9 mouse cellular contexts compared by ENCODE assay signal in the genomic region with DNA sequence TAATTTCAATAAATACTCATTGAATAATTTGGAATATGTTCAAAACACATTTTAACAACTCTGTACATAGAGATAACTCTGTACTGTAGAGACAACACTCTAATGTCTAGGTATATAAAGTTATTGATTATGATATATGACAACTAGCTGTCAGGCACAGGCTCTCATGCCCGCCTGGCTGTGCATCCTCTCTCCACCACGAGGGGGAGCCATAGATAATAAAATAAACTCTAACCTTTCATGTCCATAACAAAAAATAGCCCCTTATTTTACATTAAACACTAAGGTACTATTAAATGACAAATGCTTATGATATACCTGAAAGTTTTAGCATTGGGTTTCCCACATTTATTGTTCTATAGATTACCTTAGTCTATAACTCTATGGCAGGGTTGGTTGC. TPM values are rescaled to one million over a fixed set of nuclear protein-coding genes. Genes with fewer than 3 reads are reported as not detected.
DNase-seq lines count a peak whose midpoint lies in the region; ATAC-seq and TF ChIP-seq lines count a peak whose summit lies in the region.
"Had no signal": no experiment of that assay in that cellular context is flagged by ENCODE, and none has a peak within 500 bp of the region (broad histone marks: within the 10 kb centered on the region; RNA-seq: fewer than 3 reads in every experiment).

No protein-coding gene starts in this region.

- H3K27me3 ChIP-seq in G1E (ENCODE audit: insufficient read depth, low read length), result peaks cover 6% of the 10 kb centered on the region
- H3K27me3 ChIP-seq: liver, embryonic 15.5 days had no signal

- DNase-seq in cerebellum, adult 18-20 months, result peak; percentile 56 to 76
- DNase-seq in G1E (ENCODE audit: low spot score), result no peak
- peak; percentile 22 for DNase-seq in cerebellum, adult 9-11 months
- DNase-seq in gastrocnemius, postnatal 10 days, result peak; percentile 67
- DNase-seq in layer of hippocampus, adult 8-10 months (ENCODE audit: low spot score in 2 of 2), result peak; percentile 50 to 82
- DNase-seq in lung, postnatal 4 days, result peak; percentile 29 to 76
- peak; percentile 47 to 74 for DNase-seq in spleen, postnatal 14 days (ENCODE audit: low spot score in 2 of 2)

- TF ChIP-seq CTCF in G1E (IDR thresholded peaks at IDR 0.05; ENCODE audit: low read depth, low read length), result peak; percentile 79

- H3K4me1 ChIP-seq in G1E (ENCODE audit: insufficient read depth, low read depth, low read length), result peaks cover 7% of the 10 kb centered on the region
- H3K4me1 ChIP-seq: liver, embryonic 15.5 days had no signal

- no peak for ATAC-seq in cerebellum, adult (ENCODE audit: insufficient number of reproducible peaks, low FRiP score, low TSS enrichment)
- ATAC-seq in G1E (ENCODE audit: extremely low read depth, insufficient number of reproducible peaks, low FRiP score, poor library complexity, severe bottlenecking), result peak; percentile 34; the same call in 1 of the 2 replicates

- H3K4me3 ChIP-seq in G1E (ENCODE audit: low read depth, low read length), result no peak overlapping the region
- H3K4me3 ChIP-seq: liver, embryonic 15.5 days had no signal

- H3K36me3 ChIP-seq in G1E (replicated peaks), result no peaks in the 10 kb centered on the region
- H3K36me3 ChIP-seq: liver, embryonic 15.5 days had no signal

- H3K9me3 ChIP-seq in G1E (replicated peaks), result peaks cover 4% of the 10 kb centered on the region
- H3K9me3 ChIP-seq: liver, embryonic 15.5 days had no signal

RNA-seq across cellular contexts. Expression of gene Casp3, which starts 54.4 kb away (rescaled TPM):
- total RNA-seq in G1E (2014; fragmentation: Nextera tagmentation) (101 and 102 TPM in 2 replicates), G1E (2017) (364 and 390 TPM in 2 replicates)
- 23.9 and 38.8 TPM in 2 replicates for polyA plus RNA-seq in G1E (2012)
- 10 to 100 TPM; 13.1 to 18.4 TPM for total RNA-seq in gastrocnemius, postnatal 10 days (2021)
- total RNA-seq in layer of hippocampus, adult 8-10 months (2022), result 10 to 100 TPM in 3 of 4 experiments, 1 to 10 TPM in 1; 9.7 to 14.5 (median 10.9) TPM

RNA-seq across cellular contexts. Expression of gene Primpol, which starts 54.5 kb away (rescaled TPM):
- 137 and 150 TPM in 2 replicates for total RNA-seq in G1E (2014; fragmentation: Nextera tagmentation)
- 39.6 and 44.2 TPM in 2 replicates for total RNA-seq in G1E (2017)
- polyA plus RNA-seq in G1E (2012), result 2.3 and 5.3 TPM in 2 replicates
- total RNA-seq in gastrocnemius, postnatal 10 days (2021), result 1 to 10 TPM; 5.1 TPM
- total RNA-seq in layer of hippocampus, adult 8-10 months (2022), result 1 to 10 TPM; 3.9 to 7.1 (median 5.6) TPM

Comparison
In these comparisons a context has a peak if more than half of its experiments do, and no peak if none do; other contexts are left out.
1. RNA of gene Casp3, which starts 54.4 kb away (total RNA-seq): 101 to 390 TPM in G1E; 13.1 to 18.4 TPM in gastrocnemius, postnatal 10 days and 9.7 to 14.5 TPM in layer of hippocampus, adult 8-10 months; every median in the first group is over 4 times any median in the second.
2. RNA of gene Primpol, which starts 54.5 kb away (total RNA-seq): 39.6 to 150 TPM in G1E; 3.9 to 7.1 TPM in layer of hippocampus, adult 8-10 months and 5.1 TPM in gastrocnemius, postnatal 10 days; every median in the first group is over 4 times any median in the second.